Mouse (Mus musculus) olfactory bulb, adult 2 months (tissue): Measurements from ENCODE around the gene 4931409K22Rik.

ENCODE experiments used
- CTCF ChIP-seq: fragments of 200-500 bp; IDR thresholded peaks from 2 replicates; pipeline ENCODE4 v1.5.1; 2012; ENCODE audit warnings: low read depth, mild to moderate bottlenecking, low read length, moderate library complexity; ENCODE audit not compliant: insufficient read depth
- POLR2A ChIP-seq: fragments of 200-500 bp; IDR thresholded peaks from 2 replicates; pipeline ENCODE4 v1.6.1; 2012; ENCODE audit warnings: mild to moderate bottlenecking, low read depth, low read length, moderate library complexity; ENCODE audit not compliant: insufficient read depth

DNA sequence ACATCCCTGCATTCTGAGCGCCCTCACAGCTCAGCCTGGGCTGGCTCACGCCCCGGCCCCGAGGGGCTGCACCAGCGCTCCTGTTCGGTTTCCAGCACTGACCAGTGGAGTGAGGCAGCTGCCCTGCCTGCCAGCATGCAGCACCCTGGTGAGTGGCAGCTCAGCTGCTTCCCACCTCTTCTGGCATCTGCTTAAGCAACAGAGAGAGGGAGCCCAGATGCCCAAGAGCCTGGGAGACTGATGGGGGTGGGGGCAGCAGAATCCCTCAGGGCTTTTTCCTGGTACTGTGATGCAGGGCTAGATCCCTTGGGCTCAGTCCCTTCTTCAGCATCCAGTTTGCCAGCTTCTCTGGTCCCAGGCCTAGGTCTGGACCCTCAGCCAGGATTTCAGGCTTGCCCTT is 59.9 kb downstream of the 4931409K22Rik start:
- no peak for TF ChIP-seq CTCF
- TF ChIP-seq POLR2A, result no peak
